Mouse (Mus musculus) heart, embryonic 11.5 days (tissue): ENCODE results near the gene Ifi206. TPM values are rescaled to one million over a fixed set of nuclear protein-coding genes. Genes with fewer than 3 reads are reported as not detected.
"Not testable (repeated sequence)": the region's sequence is repeated elsewhere in the genome, so short reads cannot be mapped to it uniquely, and the experiment has no call there.

ENCODE experiments used
- ATAC-seq: fragments of 200-750 bp; cut with Nextera tagmentation; replicated peaks from 2 replicates; pipeline ENCODE4 v1.8.0; 2017; ENCODE audit warnings: moderate library complexity; ENCODE audit not compliant: insufficient number of reproducible peaks, low FRiP score, low TSS enrichment
- H3K27ac ChIP-seq: fragments of 300-500 bp; sonication (generic); 2 replicates; pipeline ENCODE4 v1.5.1; 2014; ENCODE audit warnings: mild to moderate bottlenecking, low read depth, low read length
- H3K27me3 ChIP-seq: fragments of 300-500 bp; sonication (generic); 2 replicates; pipeline ENCODE4 v1.6.1; 2014; ENCODE audit warnings: mild to moderate bottlenecking, low read length, mixed read lengths; ENCODE audit not compliant: control insufficient read depth, insufficient read depth
- H3K36me3 ChIP-seq: fragments of 300-500 bp; sonication (generic); 2 replicates; pipeline ENCODE4 v1.6.1; 2014; ENCODE audit warnings: mild to moderate bottlenecking, low read length, moderate library complexity, mixed read lengths; ENCODE audit not compliant: control insufficient read depth, insufficient read depth
- H3K4me1 ChIP-seq: fragments of 300-500 bp; sonication (generic); 2 replicates; pipeline ENCODE4 v1.6.1; 2014; ENCODE audit warnings: low read length; ENCODE audit not compliant: control insufficient read depth, insufficient read depth
- H3K4me2 ChIP-seq: fragments of 300-500 bp; sonication (generic); 2 replicates; pipeline ENCODE4 v1.6.1; 2014; ENCODE audit warnings: mild to moderate bottlenecking, moderate library complexity
- H3K4me3 ChIP-seq: fragments of 300-500 bp; sonication (generic); 2 replicates; pipeline ENCODE4 v1.5.1; 2014; ENCODE audit warnings: low read depth, low read length
- H3K9ac ChIP-seq: fragments of 300-500 bp; sonication (generic); 2 replicates; pipeline ENCODE4 v1.6.1; 2014; ENCODE audit warnings: mild to moderate bottlenecking, low read depth, low read length, moderate library complexity
- H3K9me3 ChIP-seq: fragments of 300-500 bp; sonication (generic); replicated peaks from 2 replicates; pipeline ENCODE4 v1.6.1; 2016; ENCODE audit warnings: low read length; ENCODE audit not compliant: control insufficient read depth
- WGBS: fragments of 180-500 bp; shearing (Covaris S2); extraction: QIAGEN DNeasy Blood & Tissue Kit; methylation state at CpG from one replicate; pipeline ENCODE4 v1.1.7; 2014; ENCODE audit not compliant: insufficient replicate concordance; 5-methylcytosine and 5-hydroxymethylcytosine counted together
- polyA plus RNA-seq: library from polyadenylated mRNA; unstranded; fragments of >200 nt; fragmentation: Nextera tagmentation; extraction: Ambion mirVana; gene quantifications from 2 replicates; pipeline ENCODE4 v1.2.1, GENCODE M21; 2014

The Ifi206 gene
- polyA plus RNA-seq = 0.06 TPM in 1 of 2 replicates, not detected in the other

GRCm38 (mm10) chr1:173490812-173491480 is at the start of gene Ifi206:
Ifi206 (minus strand) TSS chr1:173491041.
- H3K4me1 ChIP-seq, H3K9me3 ChIP-seq, H3K27me3 ChIP-seq, H3K36me3 ChIP-seq, H3K4me3 ChIP-seq, H3K4me2 ChIP-seq, ATAC-seq, H3K27ac ChIP-seq, H3K9ac ChIP-seq: not testable (repeated sequence)
- WGBS = 77% methylated on average over 3 of the region's 3 CpGs

GRCm38 (mm10) chr1:173535791-173536190 is 45.0 kb upstream of the Ifi206 start, which contains the start of gene Ifi214:
Ifi214 (minus strand) TSS chr1:173535957.
- H3K27me3 ChIP-seq, H3K9me3 ChIP-seq, H3K4me3 ChIP-seq, H3K9ac ChIP-seq, H3K4me2 ChIP-seq, H3K36me3 ChIP-seq, H3K4me1 ChIP-seq, H3K27ac ChIP-seq, ATAC-seq: not testable (repeated sequence)
- 90% methylated on average over 3 of the region's 3 CpGs for WGBS

- no peaks in the 10 kb centered on the region for H3K4me1 ChIP-seq
- H3K4me3 ChIP-seq = no peak overlapping the region
- H3K36me3 ChIP-seq = no peaks in the 10 kb centered on the region
- no peak overlapping the region for H3K9ac ChIP-seq
- no peak overlapping the region for H3K4me2 ChIP-seq
- H3K9me3 ChIP-seq = no peaks in the 10 kb centered on the region
- H3K27ac ChIP-seq = no peak overlapping the region
- ATAC-seq = no peak
- H3K27me3 ChIP-seq = no peaks in the 10 kb centered on the region
Observed at GRCm38 (mm10) chr1:173521452-173521851, 30.6 kb upstream of the Ifi206 start.

GRCm38 (mm10) chr1:173510595-173510994 is 19.8 kb upstream of the Ifi206 start:
- H3K9ac ChIP-seq, H3K9me3 ChIP-seq, ATAC-seq, H3K4me1 ChIP-seq, H3K27ac ChIP-seq, H3K4me3 ChIP-seq, H3K4me2 ChIP-seq, H3K27me3 ChIP-seq, H3K36me3 ChIP-seq: not testable (repeated sequence)
- WGBS = 94% methylated on average over 2 of the region's 2 CpGs

GRCm38 (mm10) chr1:173491483-173491882 is 642 bp upstream of the Ifi206 start:
- not testable (repeated sequence) for H3K27ac ChIP-seq, H3K4me2 ChIP-seq, H3K27me3 ChIP-seq, H3K36me3 ChIP-seq, H3K4me1 ChIP-seq, H3K4me3 ChIP-seq, H3K9ac ChIP-seq, ATAC-seq, H3K9me3 ChIP-seq

GRCm38 (mm10) chr1:173481182-173481574 is 9.7 kb downstream of the Ifi206 start:
- not testable (repeated sequence) for H3K27me3 ChIP-seq, H3K9ac ChIP-seq, H3K4me2 ChIP-seq, H3K36me3 ChIP-seq, ATAC-seq, H3K4me1 ChIP-seq, H3K27ac ChIP-seq, H3K4me3 ChIP-seq, H3K9me3 ChIP-seq
- 81% methylated on average over 3 of the region's 3 CpGs for WGBS

GRCm38 (mm10) chr1:173480399-173481181 is 10.3 kb downstream of the Ifi206 start:
- not testable (repeated sequence) for H3K4me3 ChIP-seq, ATAC-seq, H3K36me3 ChIP-seq, H3K27ac ChIP-seq, H3K9me3 ChIP-seq, H3K9ac ChIP-seq, H3K4me2 ChIP-seq, H3K27me3 ChIP-seq, H3K4me1 ChIP-seq
- 81% methylated on average over 5 of the region's 5 CpGs for WGBS

GRCm38 (mm10) chr1:173456761-173457160 is 34.1 kb downstream of the Ifi206 start:
- ATAC-seq = no peak
- Histone ChIP-seq H3K27me3 (no peaks in the 10 kb centered on the region), H3K4me3 (no peak overlapping the region), H3K4me1 (no peaks in the 10 kb centered on the region), H3K27ac (no peak overlapping the region), H3K4me2 (no peak overlapping the region), H3K9me3 (no peaks in the 10 kb centered on the region), H3K36me3 (no peaks in the 10 kb centered on the region), H3K9ac (no peak overlapping the region)
- WGBS = 79% methylated on average over 5 of the region's 5 CpGs
